Mouse (Mus musculus) bone marrow macrophage, adult 2 months (primary cell): Measurements from ENCODE around the gene Lepr. TPM values are rescaled to one million over a fixed set of nuclear protein-coding genes. Genes with fewer than 3 reads are reported as not detected.

Experiments
- H3K27ac ChIP-seq: 2 replicates; pipeline ENCODE4 v1.5.1; 2012; ENCODE audit warnings: low read depth, low read length; ENCODE audit not compliant: insufficient read depth
- H3K4me1 ChIP-seq: 2 replicates; pipeline ENCODE4 v1.6.1; 2012; ENCODE audit warnings: low read length; ENCODE audit not compliant: control insufficient read depth, insufficient read depth
- H3K4me3 ChIP-seq: 2 replicates; pipeline ENCODE4 v1.5.1; 2012; ENCODE audit warnings: mild to moderate bottlenecking, low read length, moderate library complexity; ENCODE audit not compliant: insufficient read depth
- CTCF ChIP-seq: IDR thresholded peaks from 2 replicates; pipeline ENCODE4 v1.5.1; 2012; ENCODE audit warnings: low read depth, mild to moderate bottlenecking, low read length, moderate library complexity
- POLR2A ChIP-seq: IDR thresholded peaks from 2 replicates; pipeline ENCODE4 v1.6.1; 2012; ENCODE audit warnings: mild to moderate bottlenecking, low read depth, low read length, borderline replicate concordance
- polyA plus RNA-seq: library from polyadenylated mRNA; stranded (reverse); fragments of >200 nt; gene quantifications from 2 replicates; pipeline ENCODE4 v1.2.4, GENCODE M21; 2012; ENCODE audit not compliant: missing spikeins, insufficient read depth, insufficient read length

The Lepr gene
- not detected in 2 replicates for polyA plus RNA-seq

DNA sequence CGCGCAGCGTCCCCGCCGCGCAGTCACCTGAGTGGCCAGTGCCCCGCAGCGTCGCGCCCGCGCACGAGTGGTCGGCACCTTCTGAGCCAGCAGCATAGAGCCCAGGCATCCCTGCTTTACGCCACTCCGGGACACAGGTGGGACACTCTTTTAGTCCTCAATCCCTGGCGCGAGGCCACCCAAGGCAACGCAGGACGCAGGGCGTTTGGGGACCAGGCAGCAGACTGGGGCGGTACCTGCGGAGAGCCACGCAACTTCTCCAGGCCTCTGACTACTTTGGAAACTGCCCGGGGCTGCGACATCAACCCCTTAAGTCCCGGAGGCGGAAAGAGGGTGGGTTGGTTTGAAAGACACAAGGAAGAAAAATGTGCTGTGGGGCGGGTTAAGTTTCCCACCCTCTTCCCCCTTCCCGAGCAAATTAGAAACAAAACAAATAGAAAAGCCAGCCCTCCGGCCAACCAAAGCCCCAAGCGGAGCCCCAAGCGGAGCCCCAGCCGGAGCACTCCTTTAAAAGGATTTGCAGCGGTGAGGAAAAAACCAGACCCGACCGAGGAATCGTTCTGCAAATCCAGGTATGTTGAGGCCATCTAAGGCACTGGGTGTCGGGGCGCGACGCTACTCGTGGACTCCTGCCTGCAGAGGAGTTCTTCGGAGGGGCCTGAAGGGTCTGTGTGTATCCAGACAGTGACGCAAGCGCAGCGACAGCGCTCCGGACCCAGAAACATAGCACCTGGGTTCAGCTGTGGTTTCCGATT lies at the start of gene Lepr:
Gene Lepr (plus strand): TSS at position 38 of the 755 bp plus-strand sequence.
- no peak within 1 kb of the TSS for H3K27ac ChIP-seq
- no peak for TF ChIP-seq POLR2A
- no peak for TF ChIP-seq CTCF
- H3K4me3 ChIP-seq = no peak within 1 kb of the TSS
- no peaks in the 10 kb centered on the region for H3K4me1 ChIP-seq

DNA sequence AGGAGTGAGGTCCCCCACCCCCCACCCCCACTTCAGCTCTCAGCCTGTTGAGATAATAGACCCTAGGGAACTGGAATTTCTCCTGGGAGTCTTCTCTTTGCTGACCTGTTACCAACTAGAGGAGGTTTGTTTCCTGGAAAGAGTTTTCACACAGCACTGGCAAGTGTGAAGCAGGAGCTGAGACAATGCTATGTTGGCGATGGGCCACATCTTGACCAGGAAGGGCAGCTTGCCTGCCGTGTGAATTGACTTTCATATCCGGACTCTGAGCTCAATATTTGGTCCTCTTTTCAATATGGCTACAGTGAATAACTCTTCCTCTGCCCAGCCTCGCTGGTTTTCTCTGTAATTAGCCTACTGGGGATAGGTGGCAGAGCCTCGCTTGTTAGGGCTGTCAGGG lies 48.0 kb upstream of the Lepr start:
- no peak overlapping the region for H3K27ac ChIP-seq
- H3K4me3 ChIP-seq = no peak overlapping the region
- H3K4me1 ChIP-seq = no peaks in the 10 kb centered on the region
- TF ChIP-seq POLR2A (no peak), CTCF (no peak)

- no peaks in the 10 kb centered on the region for H3K4me1 ChIP-seq
- H3K27ac ChIP-seq = no peak overlapping the region
- TF ChIP-seq CTCF = no peak
- no peak for TF ChIP-seq POLR2A
- H3K4me3 ChIP-seq = no peak overlapping the region
Observed at GRCm38 (mm10) chr4:101669811-101670210, 47.4 kb upstream of the Lepr start.

DNA sequence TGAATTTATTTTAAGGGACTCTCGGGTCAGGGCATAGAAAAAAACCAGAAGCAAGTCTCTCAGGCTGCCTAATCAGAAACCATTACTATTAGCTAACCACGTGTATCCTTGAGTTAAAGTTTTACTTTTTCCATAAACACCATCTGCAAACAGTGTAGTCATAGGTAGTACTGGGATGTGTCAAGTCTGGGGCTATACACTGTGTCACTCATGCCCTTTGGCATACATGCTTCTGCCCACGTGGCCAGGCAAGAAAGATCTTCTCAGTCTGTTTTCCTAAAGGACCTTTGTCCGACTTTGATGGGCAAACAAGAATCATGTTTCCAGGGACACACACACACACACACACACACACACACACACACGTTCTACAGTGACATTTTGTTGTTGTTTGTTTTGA lies 42.4 kb upstream of the Lepr start:
- Histone ChIP-seq H3K4me1 (no peaks in the 10 kb centered on the region), H3K27ac (no peak overlapping the region), H3K4me3 (no peak overlapping the region)
- TF ChIP-seq CTCF = no peak

DNA sequence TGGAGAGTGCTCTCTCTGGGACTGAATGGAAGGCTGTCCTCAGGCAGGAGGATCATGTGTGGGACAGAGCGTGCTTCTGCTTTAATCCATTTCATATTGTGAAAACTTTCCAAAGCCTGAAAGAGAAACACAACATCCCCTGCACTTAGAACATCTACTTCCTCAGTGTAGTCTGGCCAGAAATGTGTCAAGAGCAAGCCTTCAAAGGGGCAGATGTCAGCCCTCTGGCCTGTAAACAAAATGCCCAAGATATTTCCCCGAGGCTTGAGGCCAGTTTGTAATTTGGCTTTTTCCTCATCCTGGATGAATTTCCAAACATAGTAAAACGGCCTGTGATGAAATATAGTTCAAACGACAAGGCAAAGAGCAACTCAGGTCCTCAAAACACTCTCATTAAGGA lies 41.5 kb upstream of the Lepr start:
- Histone ChIP-seq H3K27ac (no peak overlapping the region), H3K4me3 (no peak overlapping the region), H3K4me1 (no peaks in the 10 kb centered on the region)
- TF ChIP-seq POLR2A (no peak), CTCF (no peak)

GRCm38 (mm10) chr4:101682620-101683019 lies 34.6 kb upstream of the Lepr start:
- Histone ChIP-seq H3K4me1 (no peaks in the 10 kb centered on the region), H3K27ac (no peak overlapping the region), H3K4me3 (no peak overlapping the region)
- no peak for TF ChIP-seq CTCF
- no peak for TF ChIP-seq POLR2A

DNA sequence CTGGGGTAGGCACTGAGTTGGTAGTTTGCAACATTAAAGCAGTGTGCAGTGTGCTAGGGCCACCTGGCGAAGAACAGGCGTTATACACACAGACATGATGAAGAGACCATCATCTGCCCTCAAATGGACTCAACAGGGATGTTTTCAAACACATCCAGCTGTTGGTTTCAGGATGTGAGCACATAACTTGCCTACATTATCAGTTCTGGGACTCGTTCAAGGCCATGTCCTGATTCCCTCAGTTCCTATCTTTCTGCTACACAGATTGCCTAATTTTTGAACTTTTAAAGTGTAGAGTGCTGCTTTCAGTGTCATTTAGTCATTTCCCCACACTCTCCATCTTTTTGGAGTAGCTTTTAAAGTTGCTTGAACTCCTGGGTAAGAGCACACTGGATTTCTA lies 34.1 kb upstream of the Lepr start:
- Histone ChIP-seq H3K4me3 (no peak overlapping the region), H3K27ac (no peak overlapping the region), H3K4me1 (no peaks in the 10 kb centered on the region)
- TF ChIP-seq CTCF (no peak), POLR2A (no peak)

DNA sequence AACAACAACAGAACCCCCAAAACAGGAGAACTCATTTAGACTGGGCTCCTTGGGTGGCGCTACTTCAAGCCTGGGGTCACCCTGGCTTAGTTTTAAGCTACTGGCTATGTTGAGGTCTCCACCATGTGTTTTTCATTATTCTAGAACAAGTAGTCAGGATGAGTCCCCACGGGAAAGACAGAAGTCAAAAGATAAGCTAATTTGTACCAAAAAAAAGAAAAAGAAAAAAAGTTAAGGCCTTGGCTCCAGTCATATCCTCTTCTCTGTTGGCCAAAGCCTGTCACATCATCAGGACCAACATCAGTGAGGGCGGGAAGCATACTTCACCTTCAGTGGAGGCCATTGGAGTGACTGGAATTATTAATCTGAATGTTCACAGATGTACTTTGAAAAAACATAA lies 32.4 kb upstream of the Lepr start:
- Histone ChIP-seq H3K4me1 (no peaks in the 10 kb centered on the region), H3K27ac (no peak overlapping the region), H3K4me3 (no peak overlapping the region)
- TF ChIP-seq POLR2A = no peak

GRCm38 (mm10) chr4:101686227-101686810 lies 30.9 kb upstream of the Lepr start:
- H3K4me3 ChIP-seq = no peak overlapping the region
- H3K27ac ChIP-seq = no peak overlapping the region
- H3K4me1 ChIP-seq = no peaks in the 10 kb centered on the region
- no peak for TF ChIP-seq CTCF
- TF ChIP-seq POLR2A = no peak

- TF ChIP-seq POLR2A (no peak), CTCF (no peak)
- Histone ChIP-seq H3K27ac (no peak overlapping the region), H3K4me1 (no peaks in the 10 kb centered on the region), H3K4me3 (no peak overlapping the region)
Observed at GRCm38 (mm10) chr4:101689241-101689640, 28.0 kb upstream of the Lepr start.
